Mouse (Mus musculus): ENCODE measurements at regions not wholly inside any gene's neighbourhood (a gene's known extent, or its start where the extent isn't known, plus 50 kb on each side); places are given as distances from the start of the nearest gene placed in this dataset.

- Histone ChIP-seq H3K27me3 (ENCODE audit: control insufficient read depth, insufficient read depth, low read length) (no peaks in the 10 kb centered on the region), H3K9me3 (ENCODE audit: control insufficient read depth, low read length) (no peaks in the 10 kb centered on the region), H3K4me2 (replicated peaks) (no peak overlapping the region), H3K4me1 (replicated peaks; ENCODE audit: control insufficient read depth, insufficient read depth, low read length) (no peaks in the 10 kb centered on the region), H3K9ac (no peak overlapping the region), H3K4me3 (replicated peaks; ENCODE audit: low read length) (no peak overlapping the region), H3K36me3 (replicated peaks; ENCODE audit: control insufficient read depth, insufficient read depth) (no peaks in the 10 kb centered on the region), H3K27ac (no peak overlapping the region)
- ATAC-seq (ENCODE audit: low FRiP score) = no peak
- no peak for DNase-seq (ENCODE audit: low spot score)
- 96% methylated on average over 2 of the region's 2 CpGs for WGBS
Measured at GRCm38 (mm10) chr1:76993776-76994175, 521.1 kb downstream of the Epha4 start.

GRCm38 (mm10) chr1:77008001-77008400 is 506.9 kb downstream of the Epha4 start:
- no peak overlapping the region for H3K4me2 ChIP-seq (replicated peaks)
- ATAC-seq (ENCODE audit: low FRiP score) (no peak), DNase-seq (ENCODE audit: low spot score) (no peak)
- no peaks in the 10 kb centered on the region for H3K36me3 ChIP-seq (replicated peaks; ENCODE audit: control insufficient read depth, insufficient read depth)
- H3K27me3 ChIP-seq (ENCODE audit: control insufficient read depth, insufficient read depth, low read length) = no peaks in the 10 kb centered on the region
- WGBS = 88% methylated on average over 6 of the region's 6 CpGs
- no peak overlapping the region for H3K4me3 ChIP-seq (replicated peaks; ENCODE audit: low read length)
- H3K27ac ChIP-seq = no peak overlapping the region
- peaks cover 6% of the 10 kb centered on the region; the same call in 1 of the 2 replicates for H3K4me1 ChIP-seq (replicated peaks; ENCODE audit: control insufficient read depth, insufficient read depth, low read length)
- no peak overlapping the region for H3K9ac ChIP-seq
- no peaks in the 10 kb centered on the region for H3K9me3 ChIP-seq (ENCODE audit: control insufficient read depth, low read length)

- ATAC-seq (ENCODE audit: low FRiP score) = no peak
- Histone ChIP-seq H3K27ac (no peak overlapping the region), H3K4me2 (replicated peaks) (no peak overlapping the region), H3K4me3 (replicated peaks; ENCODE audit: low read length) (no peak overlapping the region), H3K36me3 (replicated peaks; ENCODE audit: control insufficient read depth, insufficient read depth) (no peaks in the 10 kb centered on the region), H3K4me1 (replicated peaks; ENCODE audit: control insufficient read depth, insufficient read depth, low read length) (peaks cover 6% of the 10 kb centered on the region; the same call in 1 of the 2 replicates), H3K9ac (no peak overlapping the region), H3K27me3 (ENCODE audit: control insufficient read depth, insufficient read depth, low read length) (no peaks in the 10 kb centered on the region), H3K9me3 (ENCODE audit: control insufficient read depth, low read length) (no peaks in the 10 kb centered on the region)
- DNase-seq (ENCODE audit: low spot score) = no peak
- WGBS = 41% methylated on average over 8 of the region's 8 CpGs
Measured at GRCm38 (mm10) chr1:77010608-77011214, 504.2 kb downstream of the Epha4 start.

- H3K27ac ChIP-seq = no peak overlapping the region; the same call in 1 of the 2 replicates
- H3K4me1 ChIP-seq (replicated peaks; ENCODE audit: control insufficient read depth, insufficient read depth, low read length) = no peaks in the 10 kb centered on the region
- H3K9me3 ChIP-seq (ENCODE audit: control insufficient read depth, low read length) = no peaks in the 10 kb centered on the region
- no peak overlapping the region for H3K9ac ChIP-seq
- no peak overlapping the region for H3K4me2 ChIP-seq (replicated peaks)
- ATAC-seq (ENCODE audit: low FRiP score) = no peak
- 80% methylated on average over 4 of the region's 4 CpGs for WGBS
- H3K36me3 ChIP-seq (replicated peaks; ENCODE audit: control insufficient read depth, insufficient read depth) = no peaks in the 10 kb centered on the region
- H3K4me3 ChIP-seq (replicated peaks; ENCODE audit: low read length) = no peak overlapping the region
- DNase-seq (ENCODE audit: low spot score) = no peak
- H3K27me3 ChIP-seq (ENCODE audit: control insufficient read depth, insufficient read depth, low read length) = no peaks in the 10 kb centered on the region
Measured at GRCm38 (mm10) chr1:77027656-77028055, 487.2 kb downstream of the Epha4 start.

- no peaks in the 10 kb centered on the region for H3K36me3 ChIP-seq (replicated peaks; ENCODE audit: control insufficient read depth, insufficient read depth)
- H3K9me3 ChIP-seq (ENCODE audit: control insufficient read depth, low read length) = no peaks in the 10 kb centered on the region
- no peaks in the 10 kb centered on the region for H3K27me3 ChIP-seq (ENCODE audit: control insufficient read depth, insufficient read depth, low read length)
- 87% methylated on average over 6 of the region's 6 CpGs for WGBS
- no peak overlapping the region; the same call in 1 of the 2 replicates for H3K27ac ChIP-seq
- no peak overlapping the region for H3K4me3 ChIP-seq (replicated peaks; ENCODE audit: low read length)
- no peak overlapping the region for H3K9ac ChIP-seq
- ATAC-seq (ENCODE audit: low FRiP score) (no peak), DNase-seq (ENCODE audit: low spot score) (no peak)
- no peaks in the 10 kb centered on the region for H3K4me1 ChIP-seq (replicated peaks; ENCODE audit: control insufficient read depth, insufficient read depth, low read length)
- H3K4me2 ChIP-seq (replicated peaks) = no peak overlapping the region
Measured at GRCm38 (mm10) chr1:77028216-77028615, 486.7 kb downstream of the Epha4 start.

- H3K9me3 ChIP-seq (ENCODE audit: control insufficient read depth, low read length) = no peaks in the 10 kb centered on the region
- H3K27me3 ChIP-seq (ENCODE audit: control insufficient read depth, insufficient read depth, low read length) = no peaks in the 10 kb centered on the region
- no peak overlapping the region for H3K4me2 ChIP-seq (replicated peaks)
- 72% methylated on average over 6 of the region's 6 CpGs for WGBS
- ATAC-seq (ENCODE audit: low FRiP score) = no peak
- no peak for DNase-seq (ENCODE audit: low spot score)
- H3K9ac ChIP-seq = no peak overlapping the region
- no peaks in the 10 kb centered on the region for H3K36me3 ChIP-seq (replicated peaks; ENCODE audit: control insufficient read depth, insufficient read depth)
- H3K27ac ChIP-seq = no peak overlapping the region
- H3K4me1 ChIP-seq (replicated peaks; ENCODE audit: control insufficient read depth, insufficient read depth, low read length) = no peaks in the 10 kb centered on the region
- no peak overlapping the region for H3K4me3 ChIP-seq (replicated peaks; ENCODE audit: low read length)
Measured at GRCm38 (mm10) chr1:77029091-77029490, 485.8 kb downstream of the Epha4 start.

- 75% methylated on average over 14 of the region's 14 CpGs for WGBS
- DNase-seq (ENCODE audit: low spot score) = peak; percentile 41
- H3K4me3 ChIP-seq (replicated peaks; ENCODE audit: low read length) = no peak overlapping the region
Measured at GRCm38 (mm10) chr1:77043749-77044564, 470.9 kb downstream of the Epha4 start.

GRCm38 (mm10) chr1:77048720-77049406 is 466.0 kb downstream of the Epha4 start:
- H3K4me1 ChIP-seq (replicated peaks; ENCODE audit: control insufficient read depth, insufficient read depth, low read length) = peaks cover 5% of the 10 kb centered on the region
- ATAC-seq (ENCODE audit: low FRiP score) (no peak), DNase-seq (ENCODE audit: low spot score) (no peak)
- no peak overlapping the region for H3K4me2 ChIP-seq (replicated peaks)
- no peaks in the 10 kb centered on the region for H3K36me3 ChIP-seq (replicated peaks; ENCODE audit: control insufficient read depth, insufficient read depth)
- H3K9me3 ChIP-seq (ENCODE audit: control insufficient read depth, low read length) = no peaks in the 10 kb centered on the region
- H3K27me3 ChIP-seq (ENCODE audit: control insufficient read depth, insufficient read depth, low read length) = no peaks in the 10 kb centered on the region
- WGBS = 65% methylated on average over 7 of the region's 7 CpGs
- H3K27ac ChIP-seq = no peak overlapping the region
- H3K4me3 ChIP-seq (replicated peaks; ENCODE audit: low read length) = no peak overlapping the region
- H3K9ac ChIP-seq = no peak overlapping the region

More at GRCm38 (mm10) chr1:77043749-77044564, 470.9 kb downstream of the Epha4 start:
- H3K27me3 ChIP-seq (ENCODE audit: control insufficient read depth, insufficient read depth, low read length) = no peaks in the 10 kb centered on the region
- H3K4me1 ChIP-seq (replicated peaks; ENCODE audit: control insufficient read depth, insufficient read depth, low read length) = peaks cover 4% of the 10 kb centered on the region
- no peak for ATAC-seq (ENCODE audit: low FRiP score)
- H3K36me3 ChIP-seq (replicated peaks; ENCODE audit: control insufficient read depth, insufficient read depth) = no peaks in the 10 kb centered on the region
- no peaks in the 10 kb centered on the region for H3K9me3 ChIP-seq (ENCODE audit: control insufficient read depth, low read length)
- H3K4me2 ChIP-seq (replicated peaks) = no peak overlapping the region
- H3K27ac ChIP-seq = no peak overlapping the region
- no peak overlapping the region for H3K9ac ChIP-seq

- Histone ChIP-seq H3K4me2 (replicated peaks) (no peak overlapping the region), H3K4me1 (replicated peaks; ENCODE audit: control insufficient read depth, insufficient read depth, low read length) (peaks cover 5% of the 10 kb centered on the region), H3K36me3 (replicated peaks; ENCODE audit: control insufficient read depth, insufficient read depth) (no peaks in the 10 kb centered on the region), H3K9me3 (ENCODE audit: control insufficient read depth, low read length) (no peaks in the 10 kb centered on the region), H3K27me3 (ENCODE audit: control insufficient read depth, insufficient read depth, low read length) (no peaks in the 10 kb centered on the region), H3K4me3 (replicated peaks; ENCODE audit: low read length) (no peak overlapping the region), H3K9ac (no peak overlapping the region), H3K27ac (no peak overlapping the region)
- WGBS = 68% methylated on average over 5 of the region's 5 CpGs
- DNase-seq (ENCODE audit: low spot score) (no peak), ATAC-seq (ENCODE audit: low FRiP score) (no peak)
Measured at GRCm38 (mm10) chr1:77051239-77051638, 463.6 kb downstream of the Epha4 start.
